Mouse (Mus musculus): ENCODE measurements around the gene Cdk5rap2.

- TF ChIP-seq CTCF (IDR thresholded peaks at IDR 0.05; ENCODE audit: extremely low read depth, insufficient read depth, insufficient read length, insufficient replicate concordance) (no peak), POLR2A (IDR thresholded peaks at IDR 0.05; ENCODE audit: low read depth, low read length) (no peak)
Observed at GRCm38 (mm10) chr4:70221370-70221769, 188.9 kb downstream of the Cdk5rap2 start.
